Mouse (Mus musculus) testis, adult 2 months (tissue): Measurements from ENCODE around the gene Hlf.

Source experiments
- CTCF ChIP-seq: fragments of 200-500 bp; IDR thresholded peaks from 2 replicates; pipeline ENCODE4 v1.5.1; 2012; ENCODE audit warnings: low read depth, mild to moderate bottlenecking, inconsistent platforms, low read length, moderate library complexity; ENCODE audit not compliant: control insufficient read depth, insufficient read depth, insufficient replicate concordance
- POLR2A ChIP-seq: fragments of 200-500 bp; IDR thresholded peaks from 2 replicates; pipeline ENCODE4 v1.6.1; 2012; ENCODE audit warnings: low read depth, mild to moderate bottlenecking, inconsistent platforms, low read length, moderate library complexity; ENCODE audit not compliant: control insufficient read depth

DNA sequence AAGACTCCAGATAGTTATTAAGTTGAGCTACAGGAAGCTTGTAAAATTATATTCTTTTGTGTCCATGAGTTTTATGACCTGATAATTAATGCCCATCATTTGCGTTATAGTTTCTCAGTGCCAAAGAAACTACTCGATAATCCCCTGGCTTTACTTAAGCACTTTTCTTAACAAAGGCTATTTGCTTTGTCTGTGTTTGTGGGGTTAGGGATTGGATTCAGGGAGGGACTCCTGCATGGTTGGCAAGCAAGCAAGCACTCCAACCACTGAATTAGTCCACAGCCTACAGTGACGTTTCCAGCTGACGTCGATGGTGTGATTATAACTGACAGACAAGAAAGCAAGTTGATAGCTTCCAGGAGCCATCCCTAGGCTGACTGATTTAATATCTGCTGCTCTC is 48.1 kb upstream of the Hlf start:
- TF ChIP-seq CTCF: no peak
- TF ChIP-seq POLR2A: no peak
